Mouse (Mus musculus): ENCODE data around the gene Grik4.

DNA sequence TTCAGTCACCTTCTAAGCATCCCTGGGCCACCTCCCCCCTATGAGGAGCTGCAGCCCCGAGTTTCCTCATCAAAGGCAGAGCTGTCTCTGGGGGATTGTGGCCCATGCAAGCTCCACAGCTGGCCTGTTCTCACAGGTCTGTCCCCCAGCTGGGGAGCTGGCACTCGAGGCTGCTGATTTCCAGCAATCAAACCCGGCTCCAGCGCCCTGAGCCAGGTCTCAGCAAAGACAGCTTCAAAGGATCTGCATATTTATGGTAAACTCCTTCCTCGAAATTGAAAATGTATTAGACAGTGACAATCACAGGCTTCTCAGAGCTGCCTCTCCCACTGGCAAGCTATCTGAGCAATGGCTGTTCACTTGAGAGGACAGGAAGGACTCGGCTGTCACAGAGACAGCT is 330.5 kb downstream of the Grik4 start:
- TF ChIP-seq CTCF (IDR thresholded peaks at IDR 0.05; ENCODE audit: borderline replicate concordance, insufficient read depth, low read length), result no peak
- no peak for TF ChIP-seq POLR2A (IDR thresholded peaks at IDR 0.05; ENCODE audit: low read depth, low read length)

All from embryonic fibroblast, embryonic 13.5 days (primary cell).